In genomic region chr13:48942471-48942870, GRCm38 (mm10) we compare ENCODE assay signal across 18 mouse cellular contexts. TPM values are rescaled to one million over a fixed set of nuclear protein-coding genes. Genes with fewer than 3 reads are reported as not detected.
DNase-seq lines count a peak whose midpoint lies in the region; ATAC-seq and TF ChIP-seq lines count a peak whose summit lies in the region.
"Had no signal": no experiment of that assay in that cellular context is flagged by ENCODE, and none has a peak within 500 bp of the region (broad histone marks: within the 10 kb centered on the region; RNA-seq: fewer than 3 reads in every experiment).

No protein-coding gene starts in this region.

- TF ChIP-seq CTCF in MEL (IDR thresholded peaks at IDR 0.05 in 2 of 3, conservative IDR thresholded peaks at IDR 0.05 in 1 of 3; ENCODE audit: control insufficient read depth in 1 of 3, insufficient read depth in 1 of 3, low read depth in 2 of 3, low read length in 3 of 3, poor library complexity in 1 of 3, severe bottlenecking in 1 of 3): no peak
- TF ChIP-seq CTCF in liver, postnatal 0 days (IDR thresholded peaks at IDR 0.05; ENCODE audit: low read depth): no peak

- no peaks in the 10 kb centered on the region for H3K27me3 ChIP-seq in heart, embryonic 16.5 days (ENCODE audit: control insufficient read depth, insufficient read depth, low read length)
- no peaks in the 10 kb centered on the region for H3K27me3 ChIP-seq in MEL (ENCODE audit: control insufficient read depth in 1 of 2, insufficient read depth in 2 of 2, low read length in 2 of 2)
- no peaks in the 10 kb centered on the region for H3K27me3 ChIP-seq in liver, postnatal 0 days (ENCODE audit: insufficient read depth, low read length)
- no peaks in the 10 kb centered on the region for H3K27me3 ChIP-seq in forebrain, embryonic 16.5 days (replicated peaks; ENCODE audit: control insufficient read depth, insufficient read depth, low read length)
- H3K27me3 ChIP-seq: neural tube, embryonic 12.5 days had no signal

- no peak overlapping the region for H3K4me3 ChIP-seq in heart, embryonic 16.5 days (ENCODE audit: low read length)
- no peak overlapping the region for H3K4me3 ChIP-seq in MEL (ENCODE audit: control insufficient read depth in 1 of 2, insufficient read depth in 1 of 2, low read depth in 2 of 2, low read length in 2 of 2)
- no peak overlapping the region for H3K4me3 ChIP-seq in liver, postnatal 0 days (ENCODE audit: low read depth, low read length)
- H3K4me3 ChIP-seq in forebrain, embryonic 16.5 days (replicated peaks; ENCODE audit: low read length): no peak overlapping the region
- H3K4me3 ChIP-seq: erythroblast, embryonic 14.5 days; heart, adult 2 months; neural tube, embryonic 12.5 days had no signal

- H3K4me2 ChIP-seq in heart, embryonic 16.5 days (ENCODE audit: low read depth, low read length): no peak overlapping the region
- H3K4me2 ChIP-seq in liver, postnatal 0 days (ENCODE audit: low read depth, low read length): no peak overlapping the region
- H3K4me2 ChIP-seq in forebrain, embryonic 16.5 days (ENCODE audit: low read length): no peak overlapping the region
- H3K4me2 ChIP-seq: lung, embryonic 14.5 days; neural tube, embryonic 12.5 days had no signal

- WGBS in heart, embryonic 16.5 days: 83% methylated on average over 2 of the region's 2 CpGs
- WGBS in liver, postnatal 0 days (ENCODE audit: insufficient replicate concordance): 75% methylated on average over 2 of the region's 2 CpGs
- WGBS in forebrain, embryonic 16.5 days: 71% methylated on average over 2 of the region's 2 CpGs

- H3K79me2 ChIP-seq in MEL (ENCODE audit: control insufficient read depth, insufficient read depth, low read length, poor library complexity): peaks cover 23% of the 10 kb centered on the region

- H3K9ac ChIP-seq in heart, embryonic 16.5 days (ENCODE audit: low read length): no peak overlapping the region
- H3K9ac ChIP-seq in MEL (ENCODE audit: control insufficient read depth, low read depth, low read length, poor library complexity, severe bottlenecking): no peak overlapping the region
- no peak overlapping the region for H3K9ac ChIP-seq in liver, postnatal 0 days (replicated peaks)
- H3K9ac ChIP-seq in forebrain, embryonic 16.5 days (replicated peaks; ENCODE audit: low read depth, low read length): no peak overlapping the region
- H3K9ac ChIP-seq: lung, embryonic 14.5 days; neural tube, embryonic 12.5 days had no signal

- H3K9me3 ChIP-seq in heart, embryonic 16.5 days (replicated peaks; ENCODE audit: control insufficient read depth, low read length): no peaks in the 10 kb centered on the region
- H3K9me3 ChIP-seq in MEL (replicated peaks; ENCODE audit: insufficient read depth, low read length): no peaks in the 10 kb centered on the region
- H3K9me3 ChIP-seq in liver, postnatal 0 days (ENCODE audit: low read length): no peaks in the 10 kb centered on the region
- H3K9me3 ChIP-seq in forebrain, embryonic 16.5 days (ENCODE audit: control insufficient read depth, low read length): no peaks in the 10 kb centered on the region
- H3K9me3 ChIP-seq: neural tube, embryonic 12.5 days had no signal

- H3K4me1 ChIP-seq in heart, embryonic 16.5 days (ENCODE audit: control insufficient read depth, insufficient read depth, low read length): peaks cover 11% of the 10 kb centered on the region
- H3K4me1 ChIP-seq in MEL (ENCODE audit: control insufficient read depth in 1 of 2, insufficient read depth in 2 of 2, low read length in 2 of 2): peaks cover 7 to 10% of the 10 kb centered on the region in 2 experiments
- H3K4me1 ChIP-seq in liver, postnatal 0 days (ENCODE audit: insufficient read depth): peaks cover 6% of the 10 kb centered on the region
- peaks cover 2% of the 10 kb centered on the region; the same call in 1 of the 2 replicates for H3K4me1 ChIP-seq in forebrain, embryonic 16.5 days (replicated peaks; ENCODE audit: control insufficient read depth, insufficient read depth, low read length)
- H3K4me1 ChIP-seq: neural tube, embryonic 12.5 days had no signal

- TF ChIP-seq RAD21 in MEL (IDR thresholded peaks at IDR 0.05; ENCODE audit: low read depth, low read length): no peak

- no peak for ATAC-seq in heart, embryonic 16.5 days (replicated peaks; ENCODE audit: extremely low read depth, insufficient read depth, low FRiP score)
- ATAC-seq in erythroblast, adult 5-6 weeks (replicated peaks; ENCODE audit: low FRiP score, poor library complexity, severe bottlenecking): peak; percentile 70
- 0 out of 2 replicates have a peak, but pooled peaks have one; percentile 23 for ATAC-seq in liver, postnatal 0 days
- no peak for ATAC-seq in forebrain, embryonic 16.5 days
- ATAC-seq: hindbrain, postnatal 0 days had no signal

- no peak for TF ChIP-seq POLR2A in MEL (IDR thresholded peaks at IDR 0.05; ENCODE audit: control insufficient read depth in 1 of 2, insufficient read depth in 1 of 2, low read depth in 1 of 2, low read length in 2 of 2, poor library complexity in 1 of 2)

- peak; percentile 53 to 61; a peak in 3 of 4 replicates for TF ChIP-seq EP300 in MEL (IDR thresholded peaks at IDR 0.05; ENCODE audit: low read depth in 1 of 2, low read length in 2 of 2)
- no peak for TF ChIP-seq EP300 in liver, postnatal 0 days (IDR thresholded peaks at IDR 0.05; ENCODE audit: low read depth)

- peak overlapping the region; percentile 16; the same call in 1 of the 2 replicates for H3K27ac ChIP-seq in heart, embryonic 16.5 days (ENCODE audit: low read length)
- no peak overlapping the region for H3K27ac ChIP-seq in MEL (ENCODE audit: control insufficient read depth, low read depth, low read length)
- H3K27ac ChIP-seq in liver, postnatal 0 days (ENCODE audit: low read depth): no peak overlapping the region
- no peak overlapping the region for H3K27ac ChIP-seq in forebrain, embryonic 16.5 days (ENCODE audit: low read length)
- H3K27ac ChIP-seq: heart, adult 2 months; hindbrain, postnatal 0 days; neural tube, embryonic 12.5 days had no signal

- H3K36me3 ChIP-seq in heart, embryonic 16.5 days (ENCODE audit: control insufficient read depth, insufficient read depth): peaks cover 11% of the 10 kb centered on the region
- peaks cover 24 to 38% of the 10 kb centered on the region in 2 experiments for H3K36me3 ChIP-seq in MEL (ENCODE audit: control insufficient read depth in 1 of 2, insufficient read depth in 2 of 2, low read length in 2 of 2)
- peaks cover 54% of the 10 kb centered on the region for H3K36me3 ChIP-seq in liver, postnatal 0 days (replicated peaks; ENCODE audit: insufficient read depth, low read length)
- H3K36me3 ChIP-seq in forebrain, embryonic 16.5 days (ENCODE audit: control insufficient read depth, insufficient read depth): no peaks in the 10 kb centered on the region

- no peak for DNase-seq in heart, postnatal 36 days
- peak; percentile 67 for DNase-seq in MEL (ENCODE audit: low read depth, low spot score)
- no peak for DNase-seq in liver, postnatal 0 days
- DNase-seq in testis, postnatal 10 days (ENCODE audit: low spot score): no peak
- DNase-seq in thymus, postnatal 10 days (ENCODE audit: low spot score in 2 of 2): no peak
- DNase-seq: cerebellum, postnatal 10 days; heart, adult 2 months; heart, postnatal 14 days; left cerebral cortex, postnatal 4 days; lung, embryonic 14.5 days; right cerebral cortex, postnatal 4 days; thymus, adult 2 months had no signal

- intact Hi-C loops in heart, postnatal 36 days (cut with DNase I): no loop called here

TF ChIP-seq in MEL, 35 proteins besides CTCF, POLR2A, EP300 and RAD21 (continues in another document):
- TF ChIP-seq RCOR1 (IDR thresholded peaks at IDR 0.05; ENCODE audit: low read depth, low read length): no peak
- no peak for TF ChIP-seq ZNF384 (IDR thresholded peaks at IDR 0.05; ENCODE audit: low read depth, low read length)
- TF ChIP-seq NELFE (IDR thresholded peaks at IDR 0.05; ENCODE audit: low read depth, low read length): no peak
- no peak for TF ChIP-seq POLR2AphosphoS2 (IDR thresholded peaks at IDR 0.05; ENCODE audit: low read length)
- peak; percentile 66; the same call in 1 of the 2 replicates for TF ChIP-seq TCF12 (IDR thresholded peaks at IDR 0.05; ENCODE audit: low read depth, low read length)
- no peak for TF ChIP-seq GABPA (IDR thresholded peaks at IDR 0.05; ENCODE audit: low read depth, low read length)
- TF ChIP-seq KAT2A (conservative IDR thresholded peaks at IDR 0.05; ENCODE audit: low read depth, low read length): no peak
- peak; percentile 57; the same call in 1 of the 2 replicates for TF ChIP-seq SIN3A (IDR thresholded peaks at IDR 0.05; ENCODE audit: low read length)
- peak; percentile 45; the same call in 1 of the 2 replicates for TF ChIP-seq TAL1 (IDR thresholded peaks at IDR 0.05; ENCODE audit: low read length)
- TF ChIP-seq JUND (IDR thresholded peaks at IDR 0.05; ENCODE audit: low read depth, low read length): no peak
- TF ChIP-seq ZKSCAN1 (IDR thresholded peaks at IDR 0.05; ENCODE audit: low read depth, low read length): no peak
- no peak for TF ChIP-seq TBP (IDR thresholded peaks at IDR 0.05; ENCODE audit: low read depth, low read length)
- TF ChIP-seq USF1 (IDR thresholded peaks at IDR 0.05; ENCODE audit: low read depth, low read length): no peak
- peak; percentile 68 for TF ChIP-seq GATA1 (IDR thresholded peaks at IDR 0.05; ENCODE audit: low read depth, low read length)
- no peak for TF ChIP-seq ELF1 (IDR thresholded peaks at IDR 0.05; ENCODE audit: low read depth, low read length)
- no peak for TF ChIP-seq MEF2A (IDR thresholded peaks at IDR 0.05; ENCODE audit: extremely low read depth, insufficient replicate concordance, low read depth, low read length, poor library complexity, severe bottlenecking)
- TF ChIP-seq USF2 (IDR thresholded peaks at IDR 0.05; ENCODE audit: borderline replicate concordance in 1 of 2, insufficient read depth in 1 of 2, low read depth in 1 of 2, low read length in 2 of 2): no peak
- TF ChIP-seq ZC3H11A (IDR thresholded peaks at IDR 0.05; ENCODE audit: low read depth, low read length): no peak
- no peak for TF ChIP-seq MAX (IDR thresholded peaks at IDR 0.05; ENCODE audit: low read length)
- no peak for TF ChIP-seq NRF1 (IDR thresholded peaks at IDR 0.05; ENCODE audit: insufficient read depth, low read depth, low read length, poor library complexity, severe bottlenecking)

RNA-seq across cellular contexts. Expression of gene Fam120a, which starts 25.3 kb away (rescaled TPM):
- 17.2 and 18.3 TPM in 2 replicates for polyA plus RNA-seq in heart, embryonic 16.5 days (2015; fragmentation: Nextera tagmentation; extraction: Ambion mirVana)
- 100 to 1,000 TPM; 104 to 116 TPM for total RNA-seq in heart, postnatal 36 days (2021)
- 81.3 and 82.7 TPM in 2 replicates for total RNA-seq in MEL (2012; rRNA removed)
- polyA plus RNA-seq in MEL (2012; ENCODE audit: insufficient read depth in 1 of 2, insufficient read length in 2 of 2, low read depth in 1 of 2, low replicate concordance in 2 of 2, missing spikeins in 1 of 2): 100 to 1,000 TPM in 1 of 2 experiments, 10 to 100 TPM in 1; 66.2 to 119 TPM
- total RNA-seq in erythroblast, adult 5-6 weeks (2015; ENCODE audit: low replicate concordance): 66.7 and 81.5 TPM in 2 replicates
- total RNA-seq in erythroblast, adult 5-6 weeks (2017; ENCODE audit: low replicate concordance): 38.6 and 47.6 TPM in 2 replicates
- polyA plus RNA-seq in liver, postnatal 0 days (2015; fragmentation: Nextera tagmentation; extraction: Ambion mirVana): 13.1 and 13.3 TPM in 2 replicates
- polyA plus RNA-seq in forebrain, embryonic 16.5 days (2015; fragmentation: Nextera tagmentation; extraction: Ambion mirVana): 13.7 and 14.8 TPM in 2 replicates

Comparison
In these comparisons a context has a peak if more than half of its experiments do, and no peak if none do; other contexts are left out.
1. ATAC-seq: peak in erythroblast, adult 5-6 weeks (single experiment) and liver, postnatal 0 days (single experiment); none in heart, embryonic 16.5 days (single experiment) and forebrain, embryonic 16.5 days (single experiment).